Mouse (Mus musculus) CH12.LX (cell line): ENCODE results near the gene Slc17a5. TPM values are rescaled to one million over a fixed set of nuclear protein-coding genes. Genes with fewer than 3 reads are reported as not detected.
"Not testable (repeated sequence)": the region's sequence is repeated elsewhere in the genome, so short reads cannot be mapped to it uniquely, and the experiment has no call there.

ENCODE experiments used
- DNase-seq: peaks from one replicate; pipeline ENCODE4 v3.0.0-alpha.2; 2013; ENCODE audit errors: extremely low read depth
- H3K27ac ChIP-seq: 2 replicates; pipeline ENCODE4 v1.5.1; 2012; ENCODE audit warnings: low read depth, mild to moderate bottlenecking, control low read depth, moderate library complexity; ENCODE audit not compliant: insufficient read depth
- H3K27me3 ChIP-seq: replicated peaks from 2 replicates; pipeline ENCODE3; 2012; ENCODE audit warnings: inconsistent platforms
- H3K36me3 ChIP-seq, 2 experiments: replicated peaks in 1 of 2; 2 replicates each; pipeline versions ENCODE3 to v1.6.1; 2012; ENCODE audit warnings: inconsistent platforms in 1 of 2, low read length in 1 of 2, mild to moderate bottlenecking in 1 of 2, mixed read lengths in 1 of 2, moderate library complexity in 1 of 2; ENCODE audit not compliant: control insufficient read depth in 1 of 2, insufficient read depth in 1 of 2
- H3K4me1 ChIP-seq, 2 experiments: 2 replicates each; pipeline ENCODE4 v1.6.1; 2012; ENCODE audit warnings: inconsistent platforms in 1 of 2, moderate library complexity in 1 of 2; ENCODE audit not compliant: insufficient read depth in 2 of 2, control insufficient read depth in 1 of 2
- H3K4me2 ChIP-seq: 2 replicates; pipeline ENCODE4 v1.6.1; 2012; ENCODE audit warnings: low read depth, mild to moderate bottlenecking, control low read depth; ENCODE audit not compliant: poor library complexity, insufficient read depth, severe bottlenecking
- H3K4me3 ChIP-seq, 3 experiments: fragments of 150-350 bp in 1 of 3; sonication (generic) in 1 of 3; replicated peaks in 1 of 3; 2 replicates each; pipeline versions ENCODE3 to v1.5.1; 2011 to 2012; ENCODE audit warnings: low read depth in 2 of 3, low read length in 2 of 3, mild to moderate bottlenecking in 2 of 3, moderate library complexity in 2 of 3, control low read depth in 1 of 3, improper control_type of control experiment in 1 of 3, inconsistent platforms in 1 of 3, mixed read lengths in 1 of 3; ENCODE audit not compliant: poor library complexity in 1 of 3
- H3K79me2 ChIP-seq: replicated peaks from 2 replicates; pipeline ENCODE4 v1.6.1; 2012; ENCODE audit warnings: mild to moderate bottlenecking, moderate library complexity; ENCODE audit not compliant: control insufficient read depth, poor library complexity, insufficient read depth, severe bottlenecking; ENCODE audit errors: extremely low read depth
- H3K9ac ChIP-seq: 2 replicates; pipeline ENCODE4 v1.6.1; 2012; ENCODE audit warnings: low read depth, mild to moderate bottlenecking, control low read depth, moderate library complexity; ENCODE audit not compliant: insufficient read depth
- H3K9me3 ChIP-seq: replicated peaks from 2 replicates; pipeline ENCODE3; 2012; ENCODE audit warnings: low read length, inconsistent platforms, mixed read lengths
- BHLHE40 ChIP-seq: IDR thresholded peaks from 2 replicates; pipeline ENCODE4 v1.6.1; 2011; ENCODE audit warnings: mild to moderate bottlenecking, low read depth, low read length, improper control_type of control experiment
- CHD2 ChIP-seq: IDR thresholded peaks from 2 replicates; pipeline ENCODE4 v1.6.1; 2011; ENCODE audit warnings: low read length, improper control_type of control experiment
- CTCF ChIP-seq, 2 experiments: IDR thresholded peaks in 1 of 2; conservative IDR thresholded peaks in 1 of 2; 2 replicates each; pipeline ENCODE4 v1.5.1; 2011 to 2012; ENCODE audit warnings: low read depth in 2 of 2, low read length in 2 of 2, improper control_type of control experiment in 1 of 2, inconsistent platforms in 1 of 2, mild to moderate bottlenecking in 1 of 2, moderate library complexity in 1 of 2
- EP300 ChIP-seq: IDR thresholded peaks from 2 replicates; pipeline ENCODE4 v1.6.1; 2011; ENCODE audit warnings: low read length, improper control_type of control experiment
- ETS1 ChIP-seq: conservative IDR thresholded peaks from 2 replicates; pipeline ENCODE4 v1.6.1; 2012; ENCODE audit warnings: low read depth, mild to moderate bottlenecking, inconsistent platforms, low read length, improper control_type of control experiment, moderate library complexity
- HCFC1 ChIP-seq: IDR thresholded peaks from 2 replicates; pipeline ENCODE4 v1.6.1; 2012; ENCODE audit warnings: low read depth, mild to moderate bottlenecking, inconsistent platforms, low read length, improper control_type of control experiment
- IRF4 ChIP-seq: IDR thresholded peaks from 2 replicates; pipeline ENCODE4 v1.6.1; 2014; ENCODE audit warnings: low read depth, mild to moderate bottlenecking, inconsistent platforms, low read length, improper control_type of control experiment
- MAFK ChIP-seq: IDR thresholded peaks from 2 replicates; pipeline ENCODE4 v1.6.1; 2011; ENCODE audit warnings: low read length, improper control_type of control experiment; ENCODE audit not compliant: insufficient replicate concordance
- MEF2A ChIP-seq: IDR thresholded peaks from 2 replicates; pipeline ENCODE4 v1.6.1; 2014; ENCODE audit warnings: low read depth, mild to moderate bottlenecking, inconsistent platforms, low read length, improper control_type of control experiment, borderline replicate concordance
- MYC ChIP-seq: IDR thresholded peaks from 2 replicates; pipeline ENCODE4 v1.6.1; 2011; ENCODE audit warnings: low read depth, mild to moderate bottlenecking, improper control_type of control experiment, low read length
- NELFE ChIP-seq: IDR thresholded peaks from 2 replicates; pipeline ENCODE4 v1.6.1; 2011; ENCODE audit warnings: low read depth, low read length, improper control_type of control experiment
- NRF1 ChIP-seq: IDR thresholded peaks from 2 replicates; pipeline ENCODE4 v1.6.1; 2014; ENCODE audit warnings: low read depth, mild to moderate bottlenecking, inconsistent platforms, low read length, improper control_type of control experiment, moderate library complexity
- PAX5 ChIP-seq: IDR thresholded peaks from 2 replicates; pipeline ENCODE4 v1.6.1; 2012; ENCODE audit warnings: low read length, inconsistent platforms, mixed read lengths
- RAD21 ChIP-seq: IDR thresholded peaks from 2 replicates; pipeline ENCODE4 v1.6.1; 2011; ENCODE audit warnings: low read depth, mild to moderate bottlenecking, low read length, improper control_type of control experiment, moderate library complexity
- RCOR1 ChIP-seq: conservative IDR thresholded peaks from 2 replicates; pipeline ENCODE4 v1.6.1; 2012; ENCODE audit warnings: low read depth, mild to moderate bottlenecking, inconsistent platforms, low read length, improper control_type of control experiment
- TBP ChIP-seq: conservative IDR thresholded peaks from 2 replicates; pipeline ENCODE4 v1.6.1; 2011; ENCODE audit warnings: low read depth, low read length, improper control_type of control experiment
- USF2 ChIP-seq: conservative IDR thresholded peaks from 2 replicates; pipeline ENCODE4 v1.6.1; 2011; ENCODE audit warnings: low read depth, low read length, improper control_type of control experiment
- ZKSCAN1 ChIP-seq: IDR thresholded peaks from 2 replicates; pipeline ENCODE4 v1.6.1; 2012; ENCODE audit warnings: low read depth, inconsistent platforms, low read length, improper control_type of control experiment, borderline replicate concordance
- ZMIZ1 ChIP-seq: IDR thresholded peaks from 2 replicates; pipeline ENCODE4 v1.6.1; 2012; ENCODE audit warnings: low read depth, mild to moderate bottlenecking, inconsistent platforms, low read length, improper control_type of control experiment
- dilution Hi-C: fragments of 300-500 bp; cut with MboI; formaldehyde crosslinking; loops from 2 replicates; pipeline ENCODE4 v1.14.3; 2020; ENCODE audit warnings: low sequenced_read_pairs; ENCODE audit not compliant: extremely low pct_unique_long_range_greater_than_20kb, extremely low pct_ligation_motif_present
- in situ Hi-C: fragments of 300-500 bp; cut with MboI; formaldehyde crosslinking; loops from 3 replicates; pipeline ENCODE4 v1.14.3; 2019; ENCODE audit warnings: low sequenced_read_pairs, low pct_ligation_motif_present, low pct_unique_long_range_greater_than_20kb, mixed read lengths
- polyA plus RNA-seq: library from polyadenylated mRNA; unstranded; fragments of >175 nt; gene quantifications from 2 replicates; pipeline ENCODE4 v1.2.1, GENCODE M21; 2012; ENCODE audit warnings: low read depth; ENCODE audit not compliant: insufficient read length
- total RNA-seq, 2 experiments: library from RNA; depleted of rRNA; stranded (reverse); fragments of 300-350 nt in 1 of 2; fragments of >200 nt in 1 of 2; gene quantifications; 2 replicates each; pipeline ENCODE4 v1.2.3; 2012 to 2014

The Slc17a5 gene
- total and polyA plus RNA-seq, 3 experiments, result 4.9 to 7.6 (median 6.7) TPM

DNA sequence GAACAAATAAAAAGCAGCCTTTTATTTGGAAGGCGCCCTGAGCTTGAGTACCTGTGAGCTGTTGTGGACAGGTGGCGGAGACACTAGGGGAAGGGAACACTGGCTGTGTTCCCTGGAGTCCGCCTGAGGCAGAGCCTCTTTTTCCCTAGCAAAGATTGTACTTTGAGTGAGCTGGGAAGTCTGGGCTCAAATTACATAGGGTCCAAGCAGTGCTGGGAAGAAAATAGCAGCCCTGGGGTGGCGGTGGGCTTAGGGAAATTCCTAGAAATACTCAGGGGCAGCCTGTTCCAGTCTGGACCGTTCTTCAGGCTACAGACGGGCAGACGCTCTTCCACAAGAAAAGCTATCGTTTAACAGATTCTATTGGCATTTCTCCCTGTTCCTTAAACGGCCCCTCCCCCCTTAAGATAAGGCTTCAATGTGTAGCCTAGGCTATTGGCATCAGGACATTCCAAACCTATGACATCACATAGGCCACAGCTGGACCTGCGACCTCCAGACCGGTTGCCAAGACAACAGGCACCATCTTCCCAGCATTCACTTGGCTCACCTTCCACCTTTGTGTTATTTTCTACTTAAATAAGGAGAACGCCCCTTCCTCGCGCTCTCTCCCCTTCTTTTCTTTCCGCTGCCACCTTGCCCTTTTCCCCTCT is 67.6 kb downstream of the Slc17a5 start:
- H3K4me3 ChIP-seq, result no peak overlapping the region
- in situ Hi-C loops, result no loop called here

DNA sequence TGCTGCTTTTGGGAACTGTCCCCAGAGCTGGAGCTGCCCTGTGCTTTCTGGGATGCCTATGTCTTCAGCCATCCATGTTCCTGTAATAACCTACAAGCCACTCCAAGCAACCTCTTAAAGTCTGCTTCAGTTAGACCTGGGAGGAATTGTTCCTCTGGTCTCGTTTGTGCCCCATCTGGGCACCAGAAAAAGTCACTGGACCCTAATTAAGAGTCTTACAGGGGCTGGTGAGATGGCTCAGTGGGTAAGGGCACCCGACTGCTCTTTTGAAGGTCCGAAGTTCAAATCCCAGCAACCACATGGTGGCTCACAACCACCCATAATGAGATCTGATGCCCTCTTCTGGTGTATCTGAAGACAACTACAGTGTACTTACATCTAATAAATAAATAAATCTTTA is 70.6 kb downstream of the Slc17a5 start:
- H3K4me3 ChIP-seq, H3K27ac ChIP-seq, in situ Hi-C loops, H3K4me1 ChIP-seq, H3K9me3 ChIP-seq, H3K9ac ChIP-seq, H3K4me2 ChIP-seq, H3K79me2 ChIP-seq, dilution Hi-C loops, H3K27me3 ChIP-seq, H3K36me3 ChIP-seq: not testable (repeated sequence)
- TF ChIP-seq TBP, result peak; percentile 72
- TF ChIP-seq CTCF (conservative IDR thresholded peaks at IDR 0.05 in 1 of 2, IDR thresholded peaks at IDR 0.05 in 1 of 2; ENCODE audit: low read depth in 2 of 2, low read length in 2 of 2), result peak in 1 of 2 experiments; percentile 36; a peak in 1 of 4 replicates
- DNase-seq, result peak; percentile 5

More for the DNA sequence above, 67.6 kb downstream of the Slc17a5 start:
- Histone ChIP-seq H3K27me3 (peaks cover 2% of the 10 kb centered on the region), H3K9me3 (no peaks in the 10 kb centered on the region), H3K4me2 (no peak overlapping the region), H3K9ac (no peak overlapping the region), H3K27ac (no peak overlapping the region), H3K36me3 (no peaks in the 10 kb centered on the region), H3K4me1 (no peaks in the 10 kb centered on the region), H3K79me2 (no peaks in the 10 kb centered on the region)
- no peak for DNase-seq
- dilution Hi-C loops, result no loop called here
- TF ChIP-seq CTCF (conservative IDR thresholded peaks at IDR 0.05 in 1 of 2, IDR thresholded peaks at IDR 0.05 in 1 of 2; ENCODE audit: low read depth in 2 of 2, low read length in 2 of 2) (no peak), MEF2A (no peak), IRF4 (no peak), MAFK (no peak), ETS1 (no peak), EP300 (no peak), RCOR1 (no peak), USF2 (no peak), NELFE (no peak), HCFC1 (no peak), ZMIZ1 (no peak), PAX5 (no peak), TBP (no peak), MYC (no peak), ZKSCAN1 (no peak), NRF1 (no peak), BHLHE40 (no peak), CHD2 (no peak), RAD21 (no peak)
